Mouse (Mus musculus) cerebellum, adult 8-10 months (tissue): ENCODE results near the gene Cachd1.

ENCODE experiments used
- DNase-seq: peaks from one replicate; pipeline ENCODE4 v3.0.0; 2022

Gene Cachd1

DNA sequence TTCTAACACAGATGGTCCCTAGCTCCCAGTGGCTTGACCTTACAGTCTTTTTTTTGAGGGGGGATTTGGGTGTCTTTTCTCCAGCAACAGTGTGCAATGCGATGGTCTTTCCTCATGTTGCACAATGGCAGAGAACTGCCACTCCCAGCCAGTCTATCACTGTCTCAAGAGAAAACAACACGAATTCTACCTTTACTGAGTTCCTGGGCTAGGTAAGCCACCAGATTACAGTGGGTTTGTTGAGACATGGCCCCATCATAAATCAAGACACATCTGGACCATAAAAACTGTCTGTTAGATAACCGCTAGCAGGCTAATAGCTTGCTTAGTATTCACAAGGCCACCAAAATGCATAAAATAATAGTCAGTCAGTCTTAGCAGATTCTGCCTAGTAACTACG is 147.8 kb downstream of the Cachd1 start:
- DNase-seq, result no peak

DNA sequence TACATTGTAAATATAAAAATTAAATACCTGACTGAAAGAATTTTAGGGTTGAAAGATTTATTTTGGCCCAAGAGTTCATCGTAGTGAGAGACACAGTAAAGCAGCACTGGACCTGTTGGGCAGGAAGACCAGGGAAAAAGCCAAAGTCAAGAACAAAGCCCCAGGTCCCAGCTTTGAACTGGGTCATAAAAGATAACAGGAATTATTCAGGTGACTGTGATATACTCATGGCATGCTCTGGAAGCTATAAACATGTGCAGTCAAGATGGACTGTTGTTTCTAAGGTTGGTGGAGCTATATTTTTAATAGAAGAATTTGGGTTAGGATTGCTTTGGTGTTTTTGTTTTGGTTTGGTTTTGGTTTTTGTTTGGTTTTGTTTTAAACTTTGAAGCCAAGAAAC is 148.7 kb downstream of the Cachd1 start:
- no peak for DNase-seq

DNA sequence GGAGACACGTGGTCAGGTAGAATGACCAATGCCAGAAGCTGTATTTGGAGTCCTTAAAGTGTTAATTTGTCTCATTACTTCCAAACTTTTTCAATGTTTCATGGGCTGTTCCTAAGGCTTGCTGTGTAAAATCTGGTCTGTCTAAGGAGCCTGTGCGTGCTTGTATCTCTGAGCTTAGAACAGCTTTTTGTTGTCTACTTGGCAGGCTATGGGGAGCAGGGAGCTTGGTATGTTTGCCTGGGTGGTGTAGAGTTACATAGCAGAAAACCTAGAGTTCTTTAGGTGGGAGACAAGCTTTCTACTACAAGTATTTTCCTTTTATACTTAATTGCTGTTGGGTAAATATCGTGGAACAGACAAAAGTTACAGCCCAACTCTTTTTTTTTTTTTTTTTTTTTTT is 150.1 kb downstream of the Cachd1 start:
- no peak for DNase-seq

DNA sequence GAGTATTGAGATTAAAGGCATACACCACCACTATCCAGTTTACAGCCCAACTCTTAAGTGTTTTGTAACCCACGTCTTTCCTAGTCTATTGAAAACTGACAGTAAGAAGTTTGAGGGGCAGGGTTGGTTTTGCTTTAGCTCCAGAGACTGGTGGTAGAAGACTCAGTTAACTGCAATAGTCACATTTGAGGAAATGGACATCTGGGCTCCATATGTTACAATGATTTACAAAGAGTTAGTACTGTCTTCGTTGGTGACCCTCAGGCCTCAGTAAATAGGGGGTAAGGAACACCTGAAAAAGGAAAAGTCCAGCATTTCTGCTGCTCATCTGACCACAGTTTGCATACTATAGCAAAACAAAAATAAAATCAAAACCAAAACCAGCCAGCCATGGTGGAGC is 150.6 kb downstream of the Cachd1 start:
- DNase-seq, result no peak

DNA sequence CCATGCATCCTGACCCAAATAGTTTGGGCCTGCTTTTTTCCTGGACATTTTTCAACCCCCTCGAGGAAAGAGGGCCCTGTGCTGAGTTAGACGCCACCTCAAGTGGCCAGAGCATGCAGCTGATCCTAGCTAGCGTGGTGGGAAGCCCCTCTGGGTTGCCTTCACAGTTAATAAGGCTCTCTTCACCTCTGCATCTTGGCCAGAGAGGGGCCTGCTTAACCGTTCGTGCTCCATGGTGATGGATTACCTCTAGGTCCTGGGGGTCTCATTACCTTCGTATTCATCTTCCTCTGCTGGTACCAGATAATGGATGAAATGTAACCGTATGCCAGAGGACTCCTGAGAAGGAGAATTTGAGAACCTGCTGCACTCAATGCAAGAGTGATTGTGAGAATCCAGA is 167.2 kb downstream of the Cachd1 start:
- no peak for DNase-seq

DNA sequence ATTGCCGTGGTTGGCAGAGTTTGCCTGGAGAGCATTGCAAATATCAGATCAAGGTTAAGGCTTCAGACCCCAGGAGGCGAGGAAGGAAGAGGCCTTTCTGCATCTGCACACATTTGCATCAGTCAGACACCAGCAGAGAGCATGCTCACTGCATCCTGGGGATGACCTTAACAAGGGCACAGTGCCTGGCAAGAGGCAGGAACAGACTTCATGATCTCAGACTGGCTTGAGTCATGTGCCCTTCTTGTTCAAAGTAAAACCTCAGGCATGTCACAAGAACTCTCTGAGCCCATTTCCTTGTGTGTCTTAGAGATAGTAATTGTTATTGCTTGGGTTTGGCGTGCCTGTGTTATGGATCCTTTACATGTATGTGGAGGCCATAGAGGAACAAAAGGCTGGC is 167.8 kb downstream of the Cachd1 start:
- DNase-seq, result no peak

DNA sequence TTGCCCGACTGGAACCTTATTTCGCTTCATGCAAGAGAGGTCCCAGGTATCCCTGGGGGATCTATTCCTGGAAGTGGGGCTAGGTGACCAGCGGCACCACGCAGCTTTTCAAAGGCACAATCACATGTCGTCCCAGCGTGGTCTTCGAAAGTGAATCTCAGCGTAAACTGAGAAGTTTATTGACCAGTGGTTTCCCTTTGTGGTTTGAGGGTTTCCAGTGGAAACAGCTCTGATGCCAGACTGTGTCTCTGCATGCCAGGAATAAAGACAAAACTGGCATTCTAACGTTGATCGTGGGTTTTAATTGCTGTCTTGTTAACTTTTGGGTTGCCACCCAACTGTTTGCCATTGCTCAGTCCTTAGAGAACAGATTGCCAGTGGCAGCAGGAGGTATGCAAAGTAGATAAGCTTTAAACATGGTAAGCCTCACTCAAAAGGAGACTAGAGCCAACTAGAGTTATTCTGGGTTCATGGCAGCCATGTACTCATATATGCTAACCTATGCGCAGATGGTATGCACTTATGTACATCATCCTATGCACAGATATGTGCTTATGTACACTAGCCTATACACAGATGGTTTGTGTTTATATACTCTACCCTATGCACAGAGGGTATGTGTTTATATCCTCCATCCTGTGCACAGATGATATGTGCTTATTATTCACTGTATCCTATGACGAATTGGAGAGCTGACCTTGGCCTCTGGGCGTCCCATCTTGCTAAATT is 168.9 kb downstream of the Cachd1 start:
- no peak for DNase-seq

DNA sequence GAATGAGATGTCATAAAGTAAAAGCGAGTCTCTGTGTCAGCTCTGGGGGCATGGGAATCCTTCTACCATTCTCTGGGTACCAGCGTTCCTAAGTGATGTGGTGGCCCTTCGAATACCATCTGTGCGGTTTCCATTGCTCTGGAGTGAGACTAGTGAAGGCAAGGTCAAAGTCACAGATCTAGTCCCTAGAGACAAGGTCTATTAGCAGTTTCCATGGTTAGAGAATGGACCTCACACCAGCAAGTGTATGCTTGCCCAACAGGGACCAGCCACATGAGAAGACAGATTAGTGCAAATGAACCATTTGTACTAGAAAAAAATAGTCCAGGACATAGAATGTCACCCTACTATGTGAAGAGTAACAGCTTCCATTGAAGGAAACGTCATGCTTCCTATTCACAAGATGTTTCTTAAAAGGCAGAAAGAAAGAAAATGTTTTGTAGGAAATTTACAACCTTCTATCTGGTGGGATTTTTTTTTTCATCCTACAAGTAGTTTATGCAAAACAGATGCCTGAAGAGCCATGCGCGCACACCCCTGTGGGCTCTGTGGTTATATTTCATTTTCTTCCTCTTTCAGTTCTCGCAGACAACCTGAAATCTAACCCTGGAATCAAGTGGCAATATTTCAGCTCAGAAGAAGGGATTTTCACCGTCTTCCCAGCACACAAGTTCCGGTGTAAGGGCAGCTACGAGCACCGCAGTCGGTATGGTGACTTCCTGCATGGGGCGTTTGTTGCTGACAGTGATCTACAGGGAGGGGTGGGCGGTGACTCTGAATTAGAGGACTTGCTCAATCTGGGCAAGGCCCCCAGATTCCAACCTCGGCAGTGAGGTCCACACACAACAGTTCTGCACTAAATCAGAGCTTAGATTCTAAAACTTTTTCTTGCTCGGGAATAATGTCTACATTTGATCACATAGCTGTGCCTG is 172.3 kb downstream of the Cachd1 start:
- DNase-seq, result no peak

DNA sequence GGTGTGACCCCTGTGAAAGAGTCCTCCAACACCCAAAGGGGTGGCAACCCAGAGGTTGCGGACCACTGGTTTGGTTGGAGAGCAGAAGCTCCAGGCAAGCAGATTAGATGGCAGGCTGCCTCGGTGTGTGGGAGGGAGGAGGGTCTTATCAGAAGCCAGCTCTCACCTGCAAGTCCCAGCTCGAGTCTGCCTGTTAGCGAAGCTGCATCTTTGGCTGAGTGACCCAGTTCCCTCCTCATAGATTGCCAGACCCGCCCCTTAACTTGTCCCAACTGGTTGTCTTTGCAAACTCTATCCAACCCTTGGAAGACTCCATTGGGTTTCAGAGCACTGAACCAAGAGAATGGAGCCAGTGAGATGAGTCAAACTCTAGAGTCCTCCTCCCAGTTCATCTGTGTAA is 173.8 kb downstream of the Cachd1 start:
- DNase-seq, result no peak

DNA sequence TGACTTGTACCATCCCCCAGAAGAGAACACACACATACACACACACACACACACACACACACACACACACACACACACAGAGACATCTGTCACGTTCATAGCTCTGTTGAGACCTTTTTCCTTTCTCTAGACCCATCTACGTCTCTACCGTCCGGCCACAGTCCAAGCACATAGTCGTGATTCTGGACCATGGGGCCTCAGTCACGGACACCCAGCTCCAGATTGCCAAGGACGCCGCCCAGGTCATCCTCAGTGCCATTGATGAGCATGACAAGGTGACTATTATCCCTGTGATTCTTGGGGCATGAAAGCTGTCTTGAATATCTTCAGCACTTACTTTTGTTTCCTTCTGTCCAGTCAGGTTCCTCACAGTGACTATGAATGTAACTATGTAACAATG is 175.4 kb downstream of the Cachd1 start:
- no peak for DNase-seq

DNA sequence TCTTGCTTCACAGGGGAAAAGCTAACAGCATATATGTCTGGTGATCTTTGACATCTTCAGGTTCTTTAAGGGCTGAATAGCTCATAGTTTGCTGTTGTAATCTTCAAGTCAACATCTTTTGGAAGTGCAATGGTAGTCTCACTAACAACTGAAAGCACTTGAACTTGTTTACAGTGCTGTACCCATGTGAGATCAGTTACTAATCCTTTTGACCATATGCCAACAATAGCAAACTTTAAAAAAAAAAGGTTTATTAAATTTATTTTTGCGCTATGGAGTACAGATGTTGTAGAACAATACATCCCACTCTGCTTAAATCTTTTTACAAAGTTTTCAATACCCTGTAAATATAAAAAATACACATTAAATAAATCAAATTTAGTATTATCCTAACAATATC is 186.9 kb downstream of the Cachd1 start:
- no peak for DNase-seq

DNA sequence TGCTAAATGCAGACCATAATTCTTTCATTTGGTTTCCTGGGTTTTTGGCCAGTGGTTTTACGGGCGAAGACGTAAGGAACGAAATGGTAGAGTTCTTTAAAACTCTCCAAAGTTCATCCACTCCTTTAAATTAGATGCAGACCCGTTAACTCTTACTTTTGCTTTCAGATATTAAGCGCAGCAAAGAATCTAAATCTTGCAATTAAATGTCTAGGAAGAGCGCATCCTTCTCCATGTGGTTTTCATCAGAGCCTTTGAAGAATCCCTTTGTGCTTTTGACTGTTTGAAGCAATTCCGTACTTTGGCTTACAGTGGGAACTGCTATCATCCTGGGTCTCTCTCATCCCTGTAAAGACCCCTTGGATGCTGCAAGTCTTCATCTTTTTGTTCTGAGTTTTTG is 187.3 kb downstream of the Cachd1 start:
- no peak for DNase-seq

DNA sequence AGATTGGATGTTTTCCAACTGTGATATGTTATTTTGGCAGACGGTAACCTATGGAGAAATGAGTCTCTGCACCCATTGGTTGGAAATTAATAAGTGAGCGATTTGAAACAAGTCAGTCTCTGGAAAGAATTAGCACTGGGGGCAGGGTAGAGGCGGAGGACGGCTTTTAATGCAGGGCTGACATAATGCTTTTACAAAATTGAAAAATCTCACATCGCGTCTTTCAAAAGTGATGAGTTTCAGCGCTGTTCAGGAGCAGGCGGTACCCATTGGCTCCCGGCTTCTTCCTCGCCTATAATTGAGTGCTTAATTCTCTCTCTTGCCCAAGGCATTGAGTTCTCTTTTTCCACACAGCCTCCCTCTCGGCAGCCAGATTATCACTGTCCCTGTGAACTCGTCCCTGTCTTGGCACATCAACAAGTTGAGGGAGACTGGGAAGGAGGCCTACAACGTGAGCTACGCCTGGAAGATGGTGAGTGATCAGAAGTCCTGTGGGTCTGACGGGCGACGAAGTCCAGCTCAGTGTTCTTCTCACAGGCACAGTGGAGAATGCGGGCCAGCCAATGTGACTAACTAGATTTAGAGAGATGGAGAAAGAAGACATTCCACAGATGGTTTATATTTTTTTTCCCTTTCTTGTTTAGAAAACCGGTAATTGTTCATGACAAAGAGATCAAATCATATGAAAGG is 191.4 kb downstream of the Cachd1 start:
- no peak for DNase-seq

DNA sequence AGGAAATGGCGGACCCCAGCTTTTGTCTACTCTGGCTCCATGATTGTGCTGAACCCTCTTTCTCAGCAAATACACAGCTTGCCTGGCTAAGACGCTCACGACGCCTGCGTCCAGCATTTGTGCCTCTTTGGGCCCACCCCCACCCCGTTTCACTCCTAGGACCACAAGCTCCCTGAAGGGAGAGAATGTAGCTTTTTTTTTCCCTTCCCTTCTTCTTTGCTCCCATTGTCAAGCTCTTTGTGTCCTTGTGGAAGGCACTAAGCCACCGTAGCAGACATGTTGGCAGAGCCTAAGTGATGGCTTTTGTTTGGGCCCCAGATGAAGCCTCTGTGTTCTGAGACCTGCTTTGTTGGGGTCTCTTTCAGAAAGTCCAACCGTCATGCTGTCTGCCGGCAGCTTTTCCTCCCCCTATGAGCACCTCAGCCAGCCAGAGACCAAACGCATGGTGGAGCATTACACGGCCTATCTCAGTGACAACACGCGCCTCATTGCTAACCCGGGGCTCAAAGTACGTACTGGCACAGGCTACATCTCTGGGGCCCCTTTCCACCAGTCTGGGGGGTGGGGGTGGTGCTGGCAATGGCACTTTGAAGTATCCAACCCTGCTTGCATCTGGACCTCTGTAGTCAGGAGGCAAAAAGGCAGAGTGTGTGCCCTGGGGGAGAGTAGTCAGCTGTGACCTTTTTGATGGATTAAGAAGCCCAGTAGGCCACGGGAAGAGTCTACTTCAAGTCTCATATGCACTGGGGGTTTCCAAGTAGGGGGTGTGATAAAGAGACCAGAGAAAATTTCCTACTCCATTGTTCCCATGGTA is 197.4 kb downstream of the Cachd1 start:
- DNase-seq, result peak; percentile 6

DNA sequence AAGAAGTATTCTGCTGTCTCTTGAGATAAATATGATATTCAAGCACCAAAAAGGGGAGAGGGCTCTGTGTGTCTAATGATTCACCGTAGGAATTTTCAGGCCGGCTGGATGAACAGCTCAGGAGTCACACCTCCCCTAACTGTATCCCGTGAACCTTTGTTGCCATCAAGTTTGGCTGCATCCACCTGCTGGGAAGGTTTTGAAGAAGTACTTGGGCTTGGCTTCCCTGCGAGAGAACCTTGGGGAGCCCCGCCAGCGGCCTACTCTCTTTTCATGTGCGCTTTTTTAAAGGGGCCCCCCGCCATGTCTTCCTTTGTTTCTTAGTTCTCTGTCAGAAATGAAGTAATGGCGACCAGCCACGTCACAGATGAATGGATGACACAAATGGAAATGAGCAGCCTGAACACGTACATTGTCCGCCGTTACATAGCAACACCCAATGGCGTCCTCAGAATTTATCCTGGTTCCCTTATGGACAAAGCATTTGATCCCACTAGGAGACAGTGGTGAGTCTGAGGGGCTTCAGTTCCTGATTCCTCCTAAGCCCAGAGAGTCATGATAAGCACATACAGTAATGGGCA is 198.1 kb downstream of the Cachd1 start:
- DNase-seq, result no peak

DNA sequence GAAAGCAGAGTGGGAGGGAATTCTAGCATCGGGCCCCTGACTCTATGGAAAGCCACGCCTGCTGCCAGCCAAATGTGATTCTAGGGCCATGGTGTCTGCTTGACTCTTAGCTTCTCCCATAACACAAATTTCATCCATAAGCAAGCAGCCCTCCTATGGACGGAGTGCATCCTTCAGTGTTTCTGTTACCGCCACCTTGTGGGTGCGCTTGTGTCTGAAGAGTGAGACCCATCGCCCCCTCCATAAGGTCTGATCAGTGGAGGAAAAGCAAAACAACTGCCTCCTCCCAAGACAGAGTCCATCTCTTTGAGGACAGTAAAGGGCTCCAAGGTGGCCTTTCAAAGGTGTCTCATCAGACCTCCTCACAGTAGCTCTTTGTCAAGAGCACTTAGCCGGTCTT is 201.0 kb downstream of the Cachd1 start:
- DNase-seq, result no peak

DNA sequence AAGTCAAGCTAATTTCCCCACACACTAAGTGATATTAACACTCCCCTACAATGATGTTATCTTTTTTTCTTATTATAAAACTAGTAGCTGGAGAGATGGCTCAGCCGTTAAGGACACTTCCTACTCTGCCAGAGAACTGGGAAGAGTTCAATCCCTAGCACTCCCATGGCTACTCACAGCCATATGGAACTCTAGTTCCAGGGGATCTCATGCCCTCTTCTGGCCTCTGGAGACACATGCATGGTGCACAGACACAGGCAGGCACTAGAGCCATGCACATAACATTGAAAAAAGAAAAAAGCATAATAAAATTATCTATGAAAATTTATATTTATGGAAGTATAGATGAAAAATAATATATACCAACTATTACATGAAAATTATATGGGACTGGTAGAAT is 210.7 kb downstream of the Cachd1 start:
- no peak for DNase-seq

DNA sequence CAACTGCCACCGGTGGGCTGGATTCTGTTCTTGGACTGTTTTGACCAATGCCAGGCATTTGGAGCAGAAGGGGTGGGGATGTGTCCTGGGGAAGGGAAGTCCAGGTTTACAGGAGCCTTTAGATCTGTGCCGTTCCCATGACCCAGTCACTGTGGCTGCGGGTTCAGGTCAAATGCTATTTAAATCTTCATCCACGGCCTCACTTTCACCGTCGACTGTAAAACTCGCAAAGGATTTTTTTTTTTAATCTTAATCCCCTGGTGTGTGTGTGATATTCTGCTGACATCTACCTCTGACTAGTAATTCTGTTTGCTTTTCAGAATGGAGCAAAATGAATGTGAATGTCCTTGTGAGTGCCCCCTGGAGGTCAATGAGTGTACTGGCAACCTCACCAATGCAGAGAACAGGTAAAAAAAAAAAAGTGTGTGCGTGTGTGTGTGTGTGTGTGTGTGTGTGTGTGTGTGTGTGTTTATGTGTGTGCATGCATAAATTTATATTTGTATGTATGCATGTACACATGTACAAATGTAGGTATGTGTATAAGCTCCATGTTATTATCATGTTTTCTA is 211.8 kb downstream of the Cachd1 start:
- DNase-seq, result no peak

DNA sequence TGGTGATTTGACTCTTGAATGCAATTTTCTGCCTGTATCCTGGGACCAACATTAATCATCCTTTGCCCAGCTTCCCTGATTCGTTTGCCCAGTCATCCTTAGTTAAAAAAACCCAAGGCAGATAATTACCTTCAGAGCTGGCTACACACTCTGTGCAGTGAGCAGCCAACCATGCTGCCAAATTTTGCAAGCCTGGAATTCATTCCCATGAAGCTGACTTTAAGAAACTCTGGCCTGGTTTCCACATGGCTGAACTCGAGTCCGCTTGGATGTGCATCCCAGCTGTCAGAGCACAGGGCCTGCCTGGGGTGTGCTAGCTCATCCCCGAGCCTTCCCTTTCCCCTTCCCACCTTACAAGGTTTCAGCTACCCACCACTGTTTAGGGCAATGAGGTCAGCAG is 214.5 kb downstream of the Cachd1 start:
- DNase-seq, result no peak

DNA sequence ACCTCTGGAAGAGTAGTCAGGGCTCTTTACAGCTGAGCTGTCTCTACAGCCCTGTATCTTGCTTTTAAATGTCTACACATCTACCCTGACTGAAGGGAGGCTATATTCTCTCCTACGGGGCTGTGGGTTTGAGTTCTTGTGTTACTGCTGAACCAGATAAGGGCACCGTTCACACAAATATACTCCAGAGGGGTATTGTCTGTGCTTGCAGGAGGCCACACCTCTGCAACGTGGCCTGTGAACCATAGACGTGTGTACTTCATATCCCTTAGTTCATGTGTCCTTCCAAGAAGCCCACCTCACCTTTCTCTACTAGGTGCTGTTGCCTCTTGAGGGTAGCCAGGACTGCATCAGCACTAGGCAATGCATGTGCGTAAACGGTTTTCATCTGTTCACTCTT is 215.6 kb downstream of the Cachd1 start:
- no peak for DNase-seq

DNA sequence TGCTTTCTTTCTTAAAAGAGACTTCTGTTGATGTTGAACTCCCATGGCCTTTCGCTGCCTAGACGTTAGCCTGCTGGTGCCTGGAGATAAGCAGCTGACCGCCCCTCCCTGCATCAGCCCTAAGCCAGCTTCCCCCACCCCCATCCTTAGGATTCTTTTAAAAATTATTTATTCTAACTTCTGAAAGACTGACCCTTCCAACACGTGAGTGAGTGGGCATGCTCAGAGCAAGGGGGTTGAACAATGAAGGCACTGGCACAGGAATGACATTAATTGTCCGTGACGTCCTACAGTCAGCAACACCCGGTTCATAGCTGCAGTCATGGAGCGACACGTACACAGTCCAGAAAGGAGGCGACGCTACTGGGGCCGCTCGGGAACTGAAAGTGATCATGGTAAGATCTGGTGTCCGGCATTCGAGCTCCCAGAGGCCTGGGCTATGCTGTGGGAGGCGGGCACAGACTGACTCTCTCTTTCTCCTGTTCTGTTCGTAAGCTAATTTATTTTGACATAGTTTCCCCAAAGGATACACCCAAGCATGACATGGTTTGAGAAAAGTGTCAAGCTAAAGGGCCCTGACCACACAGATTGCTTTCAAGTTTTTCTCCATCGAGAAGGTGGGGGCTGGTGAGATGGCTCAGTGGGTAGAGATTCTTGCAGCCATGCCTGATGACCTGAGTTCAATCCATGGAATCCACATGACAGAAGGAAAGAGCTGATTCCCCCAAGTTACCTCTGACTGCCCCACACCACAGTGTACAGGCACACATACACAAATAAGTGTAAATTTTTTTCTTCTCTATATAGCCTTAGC is 218.2 kb downstream of the Cachd1 start:
- no peak for DNase-seq
